Mouse (Mus musculus): Measurements from ENCODE around the gene Tmem101.
"Not testable (repeated sequence)": the region's sequence is repeated elsewhere in the genome, so short reads cannot be mapped to it uniquely, and the experiment has no call there.

Tmem101 gene

DNA sequence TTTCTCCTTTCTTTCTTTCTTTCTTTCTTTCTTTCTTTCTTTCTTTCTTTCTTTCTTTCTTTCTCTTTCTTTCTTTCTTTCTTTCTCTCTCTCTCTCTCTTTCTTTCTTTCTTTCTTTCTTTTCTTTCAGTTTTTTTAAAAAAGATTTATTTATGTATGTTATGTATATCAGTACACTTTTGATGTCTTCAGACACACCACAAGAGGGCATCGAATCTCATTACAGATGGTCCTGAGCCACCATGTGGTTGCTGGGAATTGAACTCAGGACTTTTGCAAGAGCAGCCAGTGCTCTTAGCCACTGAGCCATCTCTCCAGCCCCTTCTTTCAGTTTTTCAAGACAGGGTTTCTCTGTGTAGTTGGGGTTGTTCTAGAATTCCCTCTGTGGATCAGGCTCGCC, 1.8 kb upstream of the Tmem101 start:
- not testable (repeated sequence) for DNase-seq (ENCODE audit: extremely low spot score, low read depth, low spot score)

DNA sequence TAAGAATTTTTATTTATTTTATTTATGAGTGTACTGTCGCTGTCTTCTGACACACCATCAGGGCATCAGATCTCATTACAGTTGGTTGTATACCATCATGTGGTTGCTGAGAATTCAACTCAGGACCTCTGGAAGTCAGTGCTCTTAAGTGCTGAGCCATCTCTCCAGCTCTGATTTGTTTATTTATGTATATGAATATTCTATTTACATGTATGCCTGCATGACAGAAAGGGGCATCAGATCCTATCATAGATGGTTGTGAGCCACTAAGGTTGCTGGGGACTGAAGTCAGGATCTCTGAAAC, 534 bp upstream of the Tmem101 start:
- DNase-seq (ENCODE audit: extremely low spot score, low read depth, low spot score), result no peak

DNA sequence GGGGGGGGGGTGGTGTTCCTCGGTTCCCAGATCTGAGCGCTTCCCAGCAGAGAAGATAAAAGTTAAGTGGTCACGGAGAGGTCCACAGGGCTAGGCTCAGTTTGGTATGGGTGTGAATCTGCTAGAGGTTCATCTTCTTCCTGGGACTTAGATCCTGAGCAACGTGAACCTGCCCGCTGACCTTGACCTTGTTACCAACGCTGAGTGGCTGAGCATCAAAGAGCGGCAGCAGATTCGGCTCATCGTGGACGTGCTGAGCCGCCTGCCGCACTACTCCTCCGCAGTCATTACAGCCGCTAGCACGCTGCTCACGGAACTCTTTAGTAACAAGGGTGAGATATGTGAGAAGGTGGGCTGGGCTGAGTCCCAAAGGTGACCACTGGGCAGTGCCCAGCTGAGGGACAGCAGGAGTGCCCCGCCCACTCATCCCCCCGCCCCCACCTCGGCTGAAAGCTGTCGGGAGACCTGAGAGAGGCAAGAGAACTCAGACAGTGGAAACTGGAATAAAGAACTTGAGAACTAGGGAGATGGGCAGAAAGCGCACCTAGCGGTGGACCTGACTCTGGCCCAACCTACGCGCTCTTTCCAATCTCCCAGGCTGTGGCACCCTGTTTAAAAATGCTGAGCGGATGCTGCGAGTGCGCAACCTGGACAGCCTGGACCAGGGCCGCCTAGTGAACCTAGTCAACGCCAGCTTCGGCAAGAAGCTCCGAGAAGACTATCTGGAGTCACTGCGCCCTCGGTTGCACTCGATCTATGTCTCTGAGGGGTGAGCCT, 8.8 kb downstream of the Tmem101 start:
- no peak for DNase-seq (ENCODE audit: extremely low spot score, low read depth, low spot score)

DNA sequence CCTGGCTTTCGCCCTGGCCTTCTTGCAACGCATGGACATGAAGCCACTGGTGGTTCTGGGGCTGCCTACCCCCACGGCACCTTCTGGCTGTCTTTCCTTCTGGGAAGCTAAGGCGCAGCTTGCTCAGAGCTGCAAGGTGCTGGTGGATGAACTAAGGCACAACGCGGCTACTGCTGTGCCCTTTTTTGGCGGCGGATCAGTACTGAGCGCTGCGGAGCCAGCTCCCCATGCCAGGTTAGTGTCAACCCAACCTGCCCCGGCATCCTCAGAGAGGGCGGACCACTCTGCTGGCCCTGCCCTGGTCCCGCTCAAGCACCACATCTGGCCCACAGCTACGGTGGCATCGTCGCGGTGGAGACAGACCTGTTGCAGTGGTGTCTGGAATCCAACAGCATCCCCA, 9.7 kb downstream of the Tmem101 start:
- DNase-seq (ENCODE audit: extremely low spot score, low read depth, low spot score), result no peak

DNA sequence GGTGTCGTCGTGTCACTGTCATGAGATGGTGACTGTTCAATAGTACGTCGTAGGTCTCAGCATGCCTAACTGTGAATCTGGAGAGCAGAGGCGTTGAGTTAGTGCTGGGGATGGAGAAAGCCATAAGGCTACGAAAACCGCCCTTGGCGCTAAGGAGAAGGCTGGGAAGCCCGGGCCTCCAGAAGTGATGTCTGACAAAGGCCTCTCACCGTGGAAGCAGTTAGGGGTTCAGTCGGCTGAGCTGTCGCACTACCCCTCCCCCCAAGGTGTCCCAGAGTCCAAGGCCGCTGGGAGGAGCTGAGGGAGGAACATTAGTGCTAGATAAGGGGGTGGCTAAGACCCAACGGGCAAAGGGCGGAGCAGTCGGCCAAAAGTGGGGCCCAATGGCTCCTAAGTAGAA, 10.2 kb downstream of the Tmem101 start:
- no peak for DNase-seq (ENCODE audit: extremely low spot score, low read depth, low spot score)

DNA sequence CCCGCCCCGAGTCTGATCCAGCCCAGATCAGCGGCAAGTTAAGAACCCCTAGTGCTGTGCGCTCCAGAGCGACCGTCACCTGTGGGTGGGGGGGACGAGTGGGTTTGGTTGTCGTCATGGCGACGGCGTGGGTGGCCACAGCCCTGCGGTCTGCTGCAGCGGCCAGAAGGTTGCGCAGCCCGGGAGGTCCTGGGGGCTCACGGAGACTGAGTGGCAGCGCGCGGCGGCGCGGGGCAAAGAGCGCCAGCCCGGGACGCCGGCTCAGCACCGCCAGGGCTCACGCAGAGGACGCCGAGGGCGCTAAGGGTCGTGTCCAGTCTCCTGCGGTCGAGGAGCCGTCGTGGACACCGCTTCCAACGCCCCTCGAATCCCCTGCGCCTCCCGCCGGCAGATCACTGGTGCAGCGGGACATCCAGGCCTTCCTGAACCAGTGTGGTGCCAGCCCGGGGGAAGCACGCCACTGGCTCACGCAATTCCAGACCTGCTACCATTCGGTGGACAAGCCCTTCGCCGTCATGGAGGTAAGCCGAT, 10.7 kb downstream of the Tmem101 start, which contains the start of gene Nags:
Nags (plus strand) TSS at position 43 of the 531 bp plus-strand sequence.
- no peak for DNase-seq (ENCODE audit: extremely low spot score, low read depth, low spot score)

DNA sequence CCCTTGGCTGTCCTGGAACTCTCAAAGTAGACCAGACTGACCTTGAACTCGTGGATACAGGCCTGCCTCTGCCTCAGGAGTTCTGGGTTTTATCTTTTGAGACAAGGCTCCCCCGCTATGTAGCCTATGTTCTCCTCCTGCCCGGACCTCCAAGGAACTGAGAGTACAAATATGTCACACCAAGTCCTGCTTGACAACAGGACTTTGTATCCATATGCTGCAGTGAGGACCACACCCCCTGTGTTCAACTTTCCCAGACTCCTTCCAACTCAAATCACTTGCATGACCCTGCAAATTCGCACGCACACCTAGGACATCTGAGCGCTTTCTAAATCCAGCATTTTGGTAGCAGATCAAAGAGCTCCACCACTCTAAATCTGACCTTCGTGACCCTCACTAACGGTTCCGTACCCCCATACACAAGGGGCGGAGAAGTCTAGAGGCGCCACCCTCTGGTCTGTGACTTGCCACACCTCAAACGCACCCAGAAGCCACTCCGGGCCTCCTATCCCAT, 11.2 kb downstream of the Tmem101 start:
- no peak for DNase-seq (ENCODE audit: extremely low spot score, low read depth, low spot score)

DNA sequence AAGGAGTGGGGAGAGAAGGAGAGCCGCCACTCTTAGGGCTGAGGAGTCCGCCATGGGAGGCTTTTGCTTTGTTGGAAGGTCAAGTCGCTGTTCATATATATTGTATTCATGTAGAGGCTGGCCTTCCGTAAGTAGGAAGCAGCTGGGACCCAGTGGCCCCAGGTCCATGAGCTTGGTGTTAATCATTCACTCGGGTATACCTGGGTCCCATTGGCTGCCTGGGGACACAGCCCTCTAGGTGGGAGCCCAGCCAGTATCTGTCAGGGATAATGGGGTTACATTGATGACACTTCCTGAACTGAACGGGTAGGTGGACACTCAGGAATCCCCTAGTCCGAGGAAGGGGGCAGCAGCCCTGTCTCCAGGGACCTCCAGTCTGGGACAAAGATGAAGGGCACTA, 13.8 kb downstream of the Tmem101 start:
- DNase-seq (ENCODE audit: extremely low spot score, low read depth, low spot score), result no peak

DNA sequence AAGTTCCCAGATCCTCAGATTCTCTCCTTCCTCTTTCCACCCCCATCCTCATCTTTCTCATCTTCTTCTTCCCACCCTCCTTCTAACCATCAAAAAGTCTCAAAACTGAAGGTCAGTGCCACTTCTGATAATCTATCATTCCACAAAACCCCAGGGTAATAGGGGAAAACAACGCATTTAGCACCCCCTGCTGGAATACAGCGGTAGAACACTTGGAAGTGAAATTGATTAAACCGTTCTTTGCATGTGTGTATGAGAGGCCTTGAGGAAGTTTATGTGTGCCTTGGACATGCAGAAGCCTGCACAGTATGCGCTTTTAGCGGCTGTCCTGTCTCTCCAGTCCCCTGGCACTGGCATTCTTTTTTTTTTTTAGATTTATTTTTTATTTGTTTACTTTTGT, 15.7 kb downstream of the Tmem101 start:
- peak; percentile 81 for DNase-seq (ENCODE audit: extremely low spot score, low read depth, low spot score)

DNA sequence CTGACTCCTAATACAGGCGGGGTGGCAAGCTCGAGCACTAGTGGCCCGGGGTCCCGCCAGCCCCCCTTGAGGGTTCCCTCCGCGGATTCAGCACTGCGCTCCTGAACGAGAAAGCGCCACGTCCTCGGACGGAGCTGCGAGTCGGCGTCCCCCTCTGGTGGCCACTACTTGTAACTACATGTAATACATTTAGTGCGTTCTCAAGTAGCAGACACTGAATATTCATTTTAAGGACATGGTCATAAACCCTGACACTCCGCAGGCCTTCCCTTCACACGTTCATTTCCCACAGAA, 17.8 kb downstream of the Tmem101 start:
- DNase-seq (ENCODE audit: extremely low spot score, low read depth, low spot score), result no peak

DNA sequence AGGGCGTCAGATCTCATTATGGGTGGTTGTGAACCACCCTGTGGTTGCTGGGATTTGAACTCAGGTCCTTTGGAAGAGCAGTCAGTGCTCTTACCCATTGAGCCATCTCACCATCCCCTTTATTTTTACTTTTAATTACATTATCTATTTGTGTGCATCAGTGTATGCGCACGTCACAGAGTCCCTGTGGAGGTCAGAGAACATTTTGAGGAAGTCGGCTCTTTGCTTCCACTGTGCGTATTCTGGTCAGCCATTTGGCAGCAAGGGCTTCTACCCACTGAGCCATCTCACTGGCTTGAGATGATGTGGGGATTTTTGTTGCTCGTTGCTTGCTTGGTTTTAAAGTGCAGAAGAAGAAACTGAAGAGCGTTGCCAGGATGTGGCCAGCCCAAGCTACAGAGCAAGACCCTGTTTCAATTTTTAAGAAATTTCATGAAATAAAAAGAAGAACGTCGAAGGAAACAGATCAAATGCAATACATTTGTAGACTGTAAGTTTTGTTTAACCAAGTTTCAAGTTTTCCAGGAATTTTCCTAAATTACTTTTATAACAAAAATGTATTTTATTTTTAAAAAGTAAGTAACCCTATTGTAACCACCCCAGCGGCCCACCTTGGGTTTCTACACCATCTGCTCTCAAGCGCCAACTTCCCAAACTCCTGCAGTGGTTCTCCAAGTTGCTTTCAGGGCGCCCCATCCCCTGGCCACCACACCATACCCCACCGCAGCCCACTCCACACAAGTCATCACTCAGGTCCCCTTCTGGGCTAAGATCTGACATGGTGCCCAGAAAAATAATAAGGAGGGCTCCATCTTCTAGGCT, 18.4 kb downstream of the Tmem101 start:
- no peak for DNase-seq (ENCODE audit: extremely low spot score, low read depth, low spot score)

DNA sequence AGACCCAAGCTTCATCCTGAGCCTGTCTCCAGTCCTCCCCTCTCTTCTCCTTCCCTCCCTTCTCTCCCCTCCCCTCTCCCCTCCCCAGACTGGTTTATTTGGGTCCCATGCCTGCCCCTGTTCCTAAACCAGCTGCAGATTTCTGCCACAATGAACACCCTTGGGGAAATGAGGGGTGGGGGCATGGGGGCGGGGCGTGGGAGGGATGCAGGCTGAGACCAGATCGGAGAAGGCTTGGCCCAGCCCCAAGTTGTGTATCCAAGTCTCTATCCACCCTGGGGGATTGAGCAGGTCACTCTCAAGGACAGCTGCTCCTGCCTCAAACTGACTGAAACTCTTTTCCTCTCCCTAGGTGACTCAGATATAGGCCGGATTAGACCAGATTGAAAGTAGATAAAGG, 21.7 kb downstream of the Tmem101 start:
- no peak for DNase-seq (ENCODE audit: extremely low spot score, low read depth, low spot score)

DNA sequence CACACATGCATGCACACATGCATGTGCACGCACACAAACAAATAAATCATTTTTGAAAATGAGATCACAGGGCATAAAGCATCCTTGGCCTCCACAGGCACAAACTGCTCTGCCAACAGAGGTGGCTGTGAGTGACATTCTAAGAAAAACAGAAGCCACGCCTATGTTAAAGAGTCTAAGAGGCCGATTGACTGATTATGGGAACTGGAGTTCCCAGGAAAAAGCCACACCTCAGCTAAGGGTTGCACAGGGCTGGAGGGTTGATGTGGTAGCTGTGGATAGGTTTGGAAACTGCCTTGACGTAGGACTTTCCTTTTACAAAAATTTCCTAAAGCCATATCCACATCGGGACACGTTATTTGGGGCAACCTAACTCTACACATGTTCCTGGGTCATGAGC, 38.8 kb downstream of the Tmem101 start:
- DNase-seq (ENCODE audit: extremely low spot score, low read depth, low spot score), result no peak

DNA sequence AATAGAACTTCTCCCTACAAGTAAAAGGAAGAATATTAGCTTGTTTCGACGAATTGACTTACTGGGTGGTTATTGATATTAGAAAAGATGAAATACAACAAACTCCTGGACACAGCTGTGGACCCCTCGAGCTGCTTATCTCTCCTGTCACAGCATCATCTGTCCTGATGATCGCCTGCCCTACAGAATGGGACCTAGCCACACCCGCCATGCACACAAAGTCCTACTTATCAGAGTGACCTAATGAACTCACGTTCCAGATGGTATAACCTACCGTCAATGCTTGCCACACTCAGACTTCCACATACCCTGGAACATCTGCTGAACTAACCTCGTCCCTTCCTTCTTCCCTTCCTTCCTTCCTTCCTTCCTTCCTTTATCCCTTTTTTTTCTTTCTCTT, 40.0 kb downstream of the Tmem101 start:
- no peak for DNase-seq (ENCODE audit: extremely low spot score, low read depth, low spot score)

DNA sequence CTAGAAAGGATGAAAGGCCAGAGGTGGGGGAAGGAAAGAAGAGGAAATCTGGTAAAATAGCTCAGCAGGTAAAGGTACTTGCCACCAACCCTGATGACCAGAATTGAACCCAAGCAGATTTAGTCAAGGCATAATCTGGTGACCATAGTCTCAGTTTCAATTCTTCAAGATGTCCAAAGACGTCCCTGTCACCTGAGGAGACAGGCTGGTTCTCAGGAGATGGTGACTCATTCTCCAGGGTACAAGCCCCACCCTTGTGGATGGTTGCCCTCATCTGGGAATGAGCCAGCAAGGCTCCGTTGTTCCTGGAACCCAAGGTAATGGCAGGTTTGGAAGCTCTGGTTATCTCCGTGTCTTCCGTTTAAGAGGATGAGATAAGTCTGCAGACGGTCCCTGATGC, 44.6 kb downstream of the Tmem101 start:
- no peak for DNase-seq (ENCODE audit: extremely low spot score, low read depth, low spot score)

DNA sequence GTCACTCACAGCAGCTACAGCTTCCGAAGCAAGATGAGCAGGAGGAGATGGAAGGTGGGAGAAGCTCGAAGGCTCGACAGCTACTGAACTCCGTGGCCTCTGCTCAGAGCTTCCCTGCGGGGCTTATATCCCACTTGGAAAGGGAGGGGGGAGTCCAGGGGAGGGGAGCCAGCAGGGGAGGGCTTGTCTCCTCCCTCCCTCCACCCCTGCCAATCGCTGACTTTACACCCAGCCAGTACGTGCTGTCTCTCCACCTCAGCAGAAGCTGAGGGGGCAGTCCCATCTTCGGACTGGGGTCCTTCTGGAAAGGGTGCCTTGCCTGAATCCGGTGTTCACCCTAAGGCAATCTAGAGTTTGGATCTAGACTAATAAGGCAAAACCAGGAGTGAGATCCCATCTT, 48.5 kb downstream of the Tmem101 start, which contains the start of gene Pyy:
Pyy (minus strand) TSS at position 101 of the 400 bp plus-strand sequence.
- DNase-seq (ENCODE audit: extremely low spot score, low read depth, low spot score), result no peak

DNA sequence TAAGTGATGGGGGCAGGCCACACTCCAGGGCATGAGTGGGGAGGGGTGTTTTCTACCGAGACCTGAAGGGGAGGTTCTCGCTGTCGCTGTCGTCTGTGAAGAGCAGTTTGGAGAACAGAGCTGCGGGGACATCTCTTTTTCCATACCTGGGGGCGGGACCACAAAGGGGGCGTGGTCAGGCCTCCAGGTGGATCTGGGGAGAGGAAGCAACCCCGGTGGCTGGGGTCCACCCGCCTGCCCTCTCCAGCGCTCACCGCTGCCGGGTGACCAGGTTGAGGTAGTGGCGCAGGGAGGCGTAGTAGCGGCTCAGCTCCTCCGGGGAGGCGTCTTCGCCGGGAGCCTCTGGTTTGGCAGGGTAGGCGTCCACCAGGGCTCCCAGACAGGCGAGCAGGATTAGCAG, 49.3 kb downstream of the Tmem101 start:
- no peak for DNase-seq (ENCODE audit: extremely low spot score, low read depth, low spot score)
